Mouse (Mus musculus) megakaryocyte, embryonic 14.5 days (primary cell): ENCODE results near the gene Bfsp2.

Experiments
- FLI1 ChIP-seq: IDR thresholded peaks from 2 replicates; pipeline ENCODE4 v1.6.1; 2012; ENCODE audit warnings: low read length, inconsistent platforms, mixed read lengths
- GATA1 ChIP-seq: IDR thresholded peaks from 3 replicates; pipeline ENCODE4 v1.6.1; 2012; ENCODE audit warnings: mixed read lengths, low read length, inconsistent platforms, borderline replicate concordance

DNA sequence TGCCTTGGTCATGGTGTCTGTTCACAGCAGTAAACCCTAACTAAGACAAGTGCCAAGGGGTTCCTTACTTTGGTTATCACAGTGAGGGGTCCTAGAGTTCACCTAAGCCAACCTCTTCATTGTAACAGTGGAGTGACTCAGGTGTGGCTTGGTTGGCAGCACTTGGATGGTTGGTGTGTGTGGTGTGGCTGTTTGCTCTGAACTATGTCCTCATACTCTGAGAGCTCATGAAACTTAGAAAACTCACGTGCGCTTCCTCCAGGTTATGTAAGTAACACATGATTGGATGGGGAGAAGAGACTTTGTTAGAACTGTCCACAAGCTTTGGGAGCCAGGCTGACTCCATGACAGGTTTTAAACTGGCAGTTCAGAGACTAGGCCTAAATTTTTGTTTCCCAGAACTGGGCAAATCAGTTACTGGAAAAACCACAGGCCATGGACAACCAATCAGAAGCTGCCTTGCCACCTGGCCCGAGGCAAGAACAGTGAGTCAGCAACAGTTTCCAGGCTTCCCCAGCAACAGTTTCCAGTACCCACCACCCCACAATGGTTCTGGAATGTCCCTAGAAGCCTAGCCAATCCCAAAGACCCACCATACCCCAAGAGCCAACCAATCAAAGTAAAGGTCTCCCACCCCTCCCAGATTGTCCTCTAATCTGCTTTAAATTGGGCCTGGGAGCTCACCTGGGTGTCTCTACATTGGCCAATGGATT, 23.5 kb upstream of the Bfsp2 start:
- TF ChIP-seq GATA1: no peak
- TF ChIP-seq FLI1: no peak
